Mouse (Mus musculus) CH12.LX (cell line): ENCODE data around the gene Rhox1. TPM values are rescaled to one million over a fixed set of nuclear protein-coding genes. Genes with fewer than 3 reads are reported as not detected.

Experiments
- DNase-seq: peaks from one replicate; pipeline ENCODE4 v3.0.0-alpha.2; 2013; ENCODE audit errors: extremely low read depth
- H3K27ac ChIP-seq: 2 replicates; pipeline ENCODE4 v1.5.1; 2012; ENCODE audit warnings: low read depth, mild to moderate bottlenecking, control low read depth, moderate library complexity; ENCODE audit not compliant: insufficient read depth
- H3K27me3 ChIP-seq: replicated peaks from 2 replicates; pipeline ENCODE3; 2012; ENCODE audit warnings: inconsistent platforms
- H3K36me3 ChIP-seq, 2 experiments: replicated peaks in 1 of 2; 2 replicates each; pipeline versions ENCODE3 to v1.6.1; 2012; ENCODE audit warnings: inconsistent platforms in 1 of 2, low read length in 1 of 2, mild to moderate bottlenecking in 1 of 2, mixed read lengths in 1 of 2, moderate library complexity in 1 of 2; ENCODE audit not compliant: control insufficient read depth in 1 of 2, insufficient read depth in 1 of 2
- H3K4me1 ChIP-seq, 2 experiments: 2 replicates each; pipeline ENCODE4 v1.6.1; 2012; ENCODE audit warnings: inconsistent platforms in 1 of 2, moderate library complexity in 1 of 2; ENCODE audit not compliant: insufficient read depth in 2 of 2, control insufficient read depth in 1 of 2
- H3K4me2 ChIP-seq: 2 replicates; pipeline ENCODE4 v1.6.1; 2012; ENCODE audit warnings: low read depth, mild to moderate bottlenecking, control low read depth; ENCODE audit not compliant: poor library complexity, insufficient read depth, severe bottlenecking
- H3K4me3 ChIP-seq, 3 experiments: fragments of 150-350 bp in 1 of 3; sonication (generic) in 1 of 3; replicated peaks in 1 of 3; 2 replicates each; pipeline versions ENCODE3 to v1.5.1; 2011 to 2012; ENCODE audit warnings: low read depth in 2 of 3, low read length in 2 of 3, mild to moderate bottlenecking in 2 of 3, moderate library complexity in 2 of 3, control low read depth in 1 of 3, improper control_type of control experiment in 1 of 3, inconsistent platforms in 1 of 3, mixed read lengths in 1 of 3; ENCODE audit not compliant: poor library complexity in 1 of 3
- H3K79me2 ChIP-seq: replicated peaks from 2 replicates; pipeline ENCODE4 v1.6.1; 2012; ENCODE audit warnings: mild to moderate bottlenecking, moderate library complexity; ENCODE audit not compliant: control insufficient read depth, poor library complexity, insufficient read depth, severe bottlenecking; ENCODE audit errors: extremely low read depth
- H3K9ac ChIP-seq: 2 replicates; pipeline ENCODE4 v1.6.1; 2012; ENCODE audit warnings: low read depth, mild to moderate bottlenecking, control low read depth, moderate library complexity; ENCODE audit not compliant: insufficient read depth
- H3K9me3 ChIP-seq: replicated peaks from 2 replicates; pipeline ENCODE3; 2012; ENCODE audit warnings: low read length, inconsistent platforms, mixed read lengths
- BHLHE40 ChIP-seq: IDR thresholded peaks from 2 replicates; pipeline ENCODE4 v1.6.1; 2011; ENCODE audit warnings: mild to moderate bottlenecking, low read depth, low read length, improper control_type of control experiment
- CHD2 ChIP-seq: IDR thresholded peaks from 2 replicates; pipeline ENCODE4 v1.6.1; 2011; ENCODE audit warnings: low read length, improper control_type of control experiment
- E2F4 ChIP-seq: IDR thresholded peaks from 2 replicates; pipeline ENCODE4 v1.6.1; 2011; ENCODE audit warnings: low read depth, low read length, improper control_type of control experiment; ENCODE audit not compliant: insufficient replicate concordance
- ELF1 ChIP-seq: IDR thresholded peaks from 2 replicates; pipeline ENCODE4 v1.6.1; 2014; ENCODE audit warnings: low read depth, mild to moderate bottlenecking, inconsistent platforms, low read length, improper control_type of control experiment
- EP300 ChIP-seq: IDR thresholded peaks from 2 replicates; pipeline ENCODE4 v1.6.1; 2011; ENCODE audit warnings: low read length, improper control_type of control experiment
- GABPA ChIP-seq: IDR thresholded peaks from 2 replicates; pipeline ENCODE4 v1.6.1; 2012; ENCODE audit warnings: low read depth, low read length, improper control_type of control experiment, inconsistent platforms; ENCODE audit not compliant: insufficient replicate concordance
- HCFC1 ChIP-seq: IDR thresholded peaks from 2 replicates; pipeline ENCODE4 v1.6.1; 2012; ENCODE audit warnings: low read depth, mild to moderate bottlenecking, inconsistent platforms, low read length, improper control_type of control experiment
- IRF4 ChIP-seq: IDR thresholded peaks from 2 replicates; pipeline ENCODE4 v1.6.1; 2014; ENCODE audit warnings: low read depth, mild to moderate bottlenecking, inconsistent platforms, low read length, improper control_type of control experiment
- JUND ChIP-seq: conservative IDR thresholded peaks from 2 replicates; pipeline ENCODE4 v1.6.1; 2011; ENCODE audit warnings: low read depth, low read length, improper control_type of control experiment
- KAT2A ChIP-seq: IDR thresholded peaks from 2 replicates; pipeline ENCODE4 v1.6.1; 2012; ENCODE audit warnings: low read length, improper control_type of control experiment, inconsistent platforms; ENCODE audit not compliant: insufficient replicate concordance
- MAFK ChIP-seq: IDR thresholded peaks from 2 replicates; pipeline ENCODE4 v1.6.1; 2011; ENCODE audit warnings: low read length, improper control_type of control experiment; ENCODE audit not compliant: insufficient replicate concordance
- MAZ ChIP-seq: IDR thresholded peaks from 2 replicates; pipeline ENCODE4 v1.6.1; 2012; ENCODE audit warnings: low read depth, mild to moderate bottlenecking, inconsistent platforms, low read length, improper control_type of control experiment, moderate library complexity
- MEF2A ChIP-seq: IDR thresholded peaks from 2 replicates; pipeline ENCODE4 v1.6.1; 2014; ENCODE audit warnings: low read depth, mild to moderate bottlenecking, inconsistent platforms, low read length, improper control_type of control experiment, borderline replicate concordance
- MXI1 ChIP-seq: IDR thresholded peaks from 2 replicates; pipeline ENCODE4 v1.6.1; 2011; ENCODE audit warnings: mild to moderate bottlenecking, low read depth, low read length, improper control_type of control experiment
- MYC ChIP-seq: IDR thresholded peaks from 2 replicates; pipeline ENCODE4 v1.6.1; 2011; ENCODE audit warnings: low read depth, mild to moderate bottlenecking, improper control_type of control experiment, low read length
- PAX5 ChIP-seq: IDR thresholded peaks from 2 replicates; pipeline ENCODE4 v1.6.1; 2012; ENCODE audit warnings: low read length, inconsistent platforms, mixed read lengths
- POLR2A ChIP-seq: IDR thresholded peaks from 2 replicates; pipeline ENCODE4 v1.6.1; 2011; ENCODE audit warnings: low read depth, mild to moderate bottlenecking, improper control_type of control experiment, low read length
- POLR2AphosphoS2 ChIP-seq: IDR thresholded peaks from 2 replicates; pipeline ENCODE4 v1.6.1; 2011; ENCODE audit warnings: low read depth, low read length, improper control_type of control experiment
- RAD21 ChIP-seq: IDR thresholded peaks from 2 replicates; pipeline ENCODE4 v1.6.1; 2011; ENCODE audit warnings: low read depth, mild to moderate bottlenecking, low read length, improper control_type of control experiment, moderate library complexity
- RCOR1 ChIP-seq: conservative IDR thresholded peaks from 2 replicates; pipeline ENCODE4 v1.6.1; 2012; ENCODE audit warnings: low read depth, mild to moderate bottlenecking, inconsistent platforms, low read length, improper control_type of control experiment
- SIN3A ChIP-seq: IDR thresholded peaks from 2 replicates; pipeline ENCODE4 v1.6.1; 2012; ENCODE audit warnings: low read length, improper control_type of control experiment, inconsistent platforms
- TBP ChIP-seq: conservative IDR thresholded peaks from 2 replicates; pipeline ENCODE4 v1.6.1; 2011; ENCODE audit warnings: low read depth, low read length, improper control_type of control experiment
- TCF12 ChIP-seq: IDR thresholded peaks from 2 replicates; pipeline ENCODE4 v1.6.1; 2014; ENCODE audit warnings: low read depth, mild to moderate bottlenecking, inconsistent platforms, low read length, improper control_type of control experiment
- UBTF ChIP-seq: IDR thresholded peaks from 2 replicates; pipeline ENCODE4 v1.6.1; 2012; ENCODE audit warnings: low read depth, mild to moderate bottlenecking, inconsistent platforms, low read length, improper control_type of control experiment, moderate library complexity
- USF1 ChIP-seq: IDR thresholded peaks from 2 replicates; pipeline ENCODE4 v1.6.1; 2014; ENCODE audit warnings: low read depth, mild to moderate bottlenecking, inconsistent platforms, low read length, improper control_type of control experiment
- USF2 ChIP-seq: conservative IDR thresholded peaks from 2 replicates; pipeline ENCODE4 v1.6.1; 2011; ENCODE audit warnings: low read depth, low read length, improper control_type of control experiment
- ZC3H11A ChIP-seq: IDR thresholded peaks from 2 replicates; pipeline ENCODE4 v1.6.1; 2012; ENCODE audit warnings: low read depth, mild to moderate bottlenecking, inconsistent platforms, low read length, improper control_type of control experiment
- ZNF384 ChIP-seq: IDR thresholded peaks from 2 replicates; pipeline ENCODE4 v1.6.1; 2012; ENCODE audit warnings: low read depth, low read length, improper control_type of control experiment, inconsistent platforms
- dilution Hi-C: fragments of 300-500 bp; cut with MboI; formaldehyde crosslinking; loops from 2 replicates; pipeline ENCODE4 v1.14.3; 2020; ENCODE audit warnings: low sequenced_read_pairs; ENCODE audit not compliant: extremely low pct_unique_long_range_greater_than_20kb, extremely low pct_ligation_motif_present
- in situ Hi-C: fragments of 300-500 bp; cut with MboI; formaldehyde crosslinking; loops from 3 replicates; pipeline ENCODE4 v1.14.3; 2019; ENCODE audit warnings: low sequenced_read_pairs, low pct_ligation_motif_present, low pct_unique_long_range_greater_than_20kb, mixed read lengths
- polyA plus RNA-seq: library from polyadenylated mRNA; unstranded; fragments of >175 nt; gene quantifications from 2 replicates; pipeline ENCODE4 v1.2.1, GENCODE M21; 2012; ENCODE audit warnings: low read depth; ENCODE audit not compliant: insufficient read length
- total RNA-seq, 2 experiments: library from RNA; depleted of rRNA; stranded (reverse); fragments of 300-350 nt in 1 of 2; fragments of >200 nt in 1 of 2; gene quantifications; 2 replicates each; pipeline ENCODE4 v1.2.3; 2012 to 2014

Gene Rhox1
- total and polyA plus RNA-seq, 3 experiments = not detected

DNA sequence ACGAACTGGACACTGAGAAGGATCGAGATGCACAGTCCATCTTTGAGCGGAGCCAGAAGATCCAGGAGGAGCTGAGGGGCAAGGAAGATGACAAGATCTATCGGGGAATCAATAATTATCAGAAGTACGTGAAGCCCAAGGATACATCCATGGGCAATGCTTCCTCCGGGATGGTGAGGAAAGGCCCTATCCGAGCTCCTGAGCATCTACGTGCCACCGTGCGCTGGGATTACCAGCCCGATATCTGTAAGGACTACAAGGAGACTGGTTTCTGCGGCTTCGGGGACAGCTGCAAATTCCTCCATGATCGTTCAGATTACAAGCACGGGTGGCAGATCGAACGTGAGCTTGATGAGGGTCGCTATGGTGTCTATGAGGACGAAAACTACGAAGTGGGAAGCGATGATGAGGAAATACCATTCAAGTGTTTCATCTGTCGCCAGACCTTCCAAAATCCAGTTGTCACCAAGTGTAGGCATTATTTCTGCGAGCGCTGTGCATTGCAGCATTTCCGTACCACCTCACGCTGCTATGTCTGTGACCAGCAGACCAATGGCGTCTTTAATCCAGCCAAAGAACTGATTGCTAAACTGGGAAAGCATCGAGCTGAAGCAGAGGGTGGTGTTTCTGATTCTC is 30.2 kb downstream of the Rhox1 start:
- H3K79me2 ChIP-seq = peaks cover 12% of the 10 kb centered on the region
- H3K27me3 ChIP-seq = no peaks in the 10 kb centered on the region
- in situ Hi-C loops = no loop called here
- peaks cover 9 to 19% of the 10 kb centered on the region in 2 experiments for H3K36me3 ChIP-seq
- H3K4me2 ChIP-seq = peak overlapping the region; percentile 50; the same call in 1 of the 2 replicates
- no peaks in the 10 kb centered on the region for H3K9me3 ChIP-seq
- H3K27ac ChIP-seq = peak overlapping the region; percentile 46
- peak overlapping the region; percentile 65 to 77 (median 75) for H3K4me3 ChIP-seq
- H3K9ac ChIP-seq = peak overlapping the region; percentile 47
- DNase-seq = no peak
- dilution Hi-C loops = no loop called here
- TF ChIP-seq BHLHE40 (peak; percentile 30; the same call in 1 of the 2 replicates), USF2 (no peak)
- H3K4me1 ChIP-seq = peaks cover 0 to 3% of the 10 kb centered on the region in 2 experiments; a peak in 1 of 4 replicates

DNA sequence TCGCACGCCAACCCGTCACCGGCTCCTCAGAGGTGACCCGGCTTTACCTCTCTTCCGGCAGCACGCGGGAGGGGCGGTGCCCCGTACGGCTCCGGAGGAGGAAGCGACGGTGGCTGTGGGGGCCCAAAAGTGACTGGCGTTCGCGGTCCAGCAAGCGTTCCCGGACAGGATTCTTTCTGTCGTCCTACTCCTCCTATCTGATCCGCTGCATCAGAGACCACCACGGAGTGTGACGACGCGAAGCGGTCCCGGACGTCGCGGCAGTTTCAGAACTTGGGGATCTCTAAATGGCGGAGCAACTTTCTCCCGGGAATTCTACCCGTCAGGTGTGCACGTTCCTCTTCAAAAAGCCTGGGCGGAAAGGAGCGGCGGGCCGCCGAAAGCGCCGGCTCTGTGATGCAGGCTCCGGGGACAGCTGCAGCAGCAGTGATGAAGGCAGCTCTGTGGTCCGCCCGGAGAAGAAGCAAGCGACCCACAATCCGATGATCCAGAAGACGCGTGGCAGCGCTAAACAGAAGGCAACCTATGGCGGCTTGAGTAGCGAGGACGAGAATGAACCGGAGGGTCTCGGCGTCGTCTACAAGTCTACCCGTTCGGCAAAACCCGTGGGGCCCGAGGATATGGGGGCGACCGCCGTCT is 30.8 kb downstream of the Rhox1 start, which contains the start of the genes Ndufa1 and Rnf113a1:
Gene Ndufa1, minus strand, starts transcription at position 59 of the 639 bp plus-strand sequence.
Gene Rnf113a1, plus strand, starts transcription at position 141 of the 639 bp plus-strand sequence.
- H3K9me3 ChIP-seq = no peaks in the 10 kb centered on the region
- dilution Hi-C loops = no loop called here
- H3K4me1 ChIP-seq = peaks cover 0 to 3% of the 10 kb centered on the region in 2 experiments; a peak in 1 of 4 replicates
- H3K36me3 ChIP-seq = peaks cover 10 to 21% of the 10 kb centered on the region in 2 experiments
- TF ChIP-seq POLR2AphosphoS2 (no peak), RCOR1 (no peak), SIN3A (peak; percentile 94), GABPA (no peak), ZNF384 (no peak), HCFC1 (peak; percentile 83), ZC3H11A (no peak), KAT2A (peak; percentile 58; the same call in 1 of the 2 replicates), MEF2A (no peak), IRF4 (no peak), E2F4 (no peak), POLR2A (peak; percentile 71), USF1 (no peak), BHLHE40 (peak; percentile 19; the same call in 1 of the 2 replicates), MAFK (no peak), TBP (0 out of 2 replicates have a peak, but pooled peaks have one; percentile 52), RAD21 (no peak), ELF1 (peak; percentile 89), MXI1 (peak; percentile 84; the same call in 1 of the 2 replicates), UBTF (0 out of 2 replicates have a peak, but pooled peaks have one; percentile 23), MYC (no peak), MAZ (no peak), JUND (no peak), EP300 (no peak), PAX5 (no peak), CHD2 (no peak), TCF12 (peak; percentile 34; the same call in 1 of the 2 replicates)
- TF ChIP-seq, all 38 proteins: peak for 10
- Histone ChIP-seq H3K79me2 (peaks cover 12% of the 10 kb centered on the region), H3K4me2 (peak within 1 kb of the TSS; percentile 50), H3K4me3 (peak within 1 kb of the TSS; percentile 65 to 77 (median 75)), H3K27ac (peak within 1 kb of the TSS; percentile 46), H3K9ac (peak within 1 kb of the TSS; percentile 70), H3K27me3 (no peaks in the 10 kb centered on the region)
- in situ Hi-C loops = no loop called here
- DNase-seq = peak; percentile 68
